Mouse (Mus musculus) E14TG2a.4 (cell line): ENCODE results near the gene Nelfcd.

ENCODE experiments used
- H3K27me3 ChIP-seq: 2 replicates; pipeline ENCODE4 v1.6.1; 2014; ENCODE audit warnings: low read length, control low read depth; ENCODE audit not compliant: insufficient read depth
- H3K36me3 ChIP-seq: 2 replicates; pipeline ENCODE4 v1.6.1; 2014; ENCODE audit warnings: low read length, control low read depth; ENCODE audit not compliant: insufficient read depth
- H3K4me1 ChIP-seq: replicated peaks from 2 replicates; pipeline ENCODE4 v1.6.1; 2014; ENCODE audit warnings: low read depth, low read length, control low read depth
- H3K4me3 ChIP-seq: replicated peaks from 2 replicates; pipeline ENCODE4 v1.5.1; 2014; ENCODE audit warnings: mild to moderate bottlenecking, low read length
- H3K9me3 ChIP-seq: 2 replicates; pipeline ENCODE4 v1.6.1; 2014; ENCODE audit warnings: low read length, control low read depth
- CTCF ChIP-seq: conservative IDR thresholded peaks from 2 replicates; pipeline ENCODE4 v1.5.1; 2014; ENCODE audit warnings: low read length
- NANOG ChIP-seq: IDR thresholded peaks from 2 replicates; pipeline ENCODE4 v1.6.1; 2014; ENCODE audit warnings: borderline replicate concordance, low read length, mixed read lengths
- POU5F1 ChIP-seq: IDR thresholded peaks from 2 replicates; pipeline ENCODE4 v1.6.1; 2014; ENCODE audit warnings: low read length, borderline replicate concordance

Nelfcd gene

GRCm38 (mm10) chr2:174428076-174428835 is 12.7 kb downstream of the Nelfcd start:
- Histone ChIP-seq H3K9me3 (no peaks in the 10 kb centered on the region), H3K36me3 (peaks cover 93% of the 10 kb centered on the region), H3K4me3 (no peak overlapping the region), H3K27me3 (no peaks in the 10 kb centered on the region), H3K4me1 (peaks cover 14% of the 10 kb centered on the region)
- TF ChIP-seq CTCF (no peak), NANOG (no peak), POU5F1 (no peak)

GRCm38 (mm10) chr2:174428996-174429591 is 13.5 kb downstream of the Nelfcd start:
- Histone ChIP-seq H3K4me1 (peaks cover 22% of the 10 kb centered on the region), H3K36me3 (peaks cover 90% of the 10 kb centered on the region), H3K27me3 (no peaks in the 10 kb centered on the region), H3K4me3 (no peak overlapping the region), H3K9me3 (no peaks in the 10 kb centered on the region)
- TF ChIP-seq POU5F1 (no peak), CTCF (no peak), NANOG (no peak)

GRCm38 (mm10) chr2:174434943-174435342 is 19.3 kb downstream of the Nelfcd start:
- no peaks in the 10 kb centered on the region for H3K27me3 ChIP-seq
- TF ChIP-seq NANOG: no peak
- TF ChIP-seq CTCF: no peak
- TF ChIP-seq POU5F1: no peak
- peaks cover 64% of the 10 kb centered on the region for H3K36me3 ChIP-seq
- H3K4me3 ChIP-seq: no peak overlapping the region
- H3K4me1 ChIP-seq: peaks cover 69% of the 10 kb centered on the region
- H3K9me3 ChIP-seq: no peaks in the 10 kb centered on the region

GRCm38 (mm10) chr2:174436076-174436701 is 20.6 kb downstream of the Nelfcd start:
- TF ChIP-seq NANOG: no peak
- TF ChIP-seq POU5F1: no peak
- TF ChIP-seq CTCF: no peak

GRCm38 (mm10) chr2:174436916-174437696 is 21.5 kb downstream of the Nelfcd start:
- Histone ChIP-seq H3K9me3 (no peaks in the 10 kb centered on the region), H3K4me3 (no peak overlapping the region), H3K36me3 (peaks cover 46% of the 10 kb centered on the region), H3K27me3 (no peaks in the 10 kb centered on the region), H3K4me1 (peaks cover 70% of the 10 kb centered on the region)
- no peak for TF ChIP-seq POU5F1
- TF ChIP-seq NANOG: no peak
- no peak for TF ChIP-seq CTCF

More at GRCm38 (mm10) chr2:174436076-174436701, 20.6 kb downstream of the Nelfcd start:
- no peaks in the 10 kb centered on the region for H3K27me3 ChIP-seq
- peaks cover 53% of the 10 kb centered on the region for H3K36me3 ChIP-seq
- peaks cover 70% of the 10 kb centered on the region for H3K4me1 ChIP-seq
- no peaks in the 10 kb centered on the region for H3K9me3 ChIP-seq
- no peak overlapping the region for H3K4me3 ChIP-seq

- no peaks in the 10 kb centered on the region for H3K27me3 ChIP-seq
- peaks cover 42% of the 10 kb centered on the region for H3K36me3 ChIP-seq
- peak overlapping the region; percentile 79 for H3K4me3 ChIP-seq
- H3K4me1 ChIP-seq: peaks cover 70% of the 10 kb centered on the region
- H3K9me3 ChIP-seq: no peaks in the 10 kb centered on the region
- TF ChIP-seq CTCF (no peak), POU5F1 (no peak), NANOG (no peak)
Measured at GRCm38 (mm10) chr2:174437697-174437982, 22.0 kb downstream of the Nelfcd start.

GRCm38 (mm10) chr2:174438181-174438580 is 22.6 kb downstream of the Nelfcd start:
- H3K9me3 ChIP-seq: no peaks in the 10 kb centered on the region
- peak overlapping the region; percentile 79 for H3K4me3 ChIP-seq
- TF ChIP-seq CTCF (no peak), NANOG (no peak), POU5F1 (no peak)
- H3K36me3 ChIP-seq: peaks cover 36% of the 10 kb centered on the region
- peaks cover 3% of the 10 kb centered on the region; the same call in 1 of the 2 replicates for H3K27me3 ChIP-seq
- peaks cover 68% of the 10 kb centered on the region for H3K4me1 ChIP-seq
